Comparison of ENCODE assay signal across 8 mouse cellular contexts in the genomic region with DNA sequence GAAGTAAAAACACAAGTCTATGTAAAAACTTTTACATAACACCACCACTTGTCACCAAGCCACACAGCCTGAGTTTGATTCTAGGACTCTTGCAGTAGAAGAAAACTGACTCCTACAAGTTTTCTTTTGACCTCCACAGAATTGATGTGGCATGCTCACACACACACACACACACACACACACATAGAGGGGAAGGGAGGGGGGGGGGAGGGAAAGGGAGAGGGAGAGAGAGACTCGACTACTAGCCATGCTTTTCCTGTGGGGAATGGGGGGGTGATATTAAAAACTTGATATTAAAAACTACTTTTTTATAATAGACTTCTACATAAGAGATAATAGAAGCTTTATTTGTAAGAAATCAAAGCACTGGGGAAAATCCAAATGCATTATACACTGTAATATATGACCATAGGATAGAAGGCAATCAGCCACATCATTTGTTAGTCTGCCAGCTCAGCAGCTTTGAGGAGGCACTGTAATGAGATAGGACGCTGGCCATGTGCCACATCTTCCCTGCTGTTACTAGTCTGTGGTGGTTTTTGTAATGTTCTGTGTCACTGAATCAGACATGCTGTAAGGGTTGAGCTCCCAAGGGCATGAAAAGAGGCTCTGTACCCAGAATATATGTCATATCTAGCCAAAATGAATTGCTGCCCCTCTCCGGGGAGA.
A peak's percentile ranks its signal among the peaks of the same experiment; 100 is the strongest.
DNase-seq lines count a peak whose midpoint lies in the region; ATAC-seq lines count a peak whose summit lies in the region.

No protein-coding gene starts in this region.

- no peaks in the 10 kb centered on the region for H3K36me3 ChIP-seq in heart, embryonic 13.5 days
- H3K36me3 ChIP-seq in heart, embryonic 10.5 days, result no peaks in the 10 kb centered on the region
- no peaks in the 10 kb centered on the region for H3K36me3 ChIP-seq in midbrain, embryonic 15.5 days (replicated peaks)

- H3K27me3 ChIP-seq in heart, embryonic 13.5 days (replicated peaks), result no peaks in the 10 kb centered on the region
- no peaks in the 10 kb centered on the region for H3K27me3 ChIP-seq in heart, embryonic 10.5 days (ENCODE audit: insufficient read depth, poor library complexity, severe bottlenecking)
- no peaks in the 10 kb centered on the region for H3K27me3 ChIP-seq in midbrain, embryonic 15.5 days (replicated peaks)

- no peak overlapping the region for H3K4me2 ChIP-seq in heart, embryonic 13.5 days
- H3K4me2 ChIP-seq in midbrain, embryonic 15.5 days, result no peak overlapping the region

- H3K9ac ChIP-seq in heart, embryonic 13.5 days, result no peak overlapping the region
- H3K9ac ChIP-seq in midbrain, embryonic 15.5 days, result no peak overlapping the region

- ATAC-seq in heart, embryonic 13.5 days (ENCODE audit: extremely low read depth, insufficient number of reproducible peaks, low FRiP score, low TSS enrichment), result 0 out of 2 replicates have a peak, but pooled peaks have one; percentile 37
- ATAC-seq in midbrain, embryonic 15.5 days (replicated peaks), result peak; percentile 88

- no peak for DNase-seq in heart, embryonic 10.5 days (ENCODE audit: low spot score)
- peak; percentile 57 for DNase-seq in right cerebral cortex, postnatal 4 days
- DNase-seq in right cerebral cortex, postnatal 36 days (ENCODE audit: low spot score in 2 of 2), result no peak
- peak; percentile 32 for DNase-seq in heart, postnatal 4 days
- no peak for DNase-seq in testis, postnatal 10 days (ENCODE audit: low spot score)
- DNase-seq in urinary bladder, postnatal 25 days (ENCODE audit: low spot score), result no peak

- 33% methylated on average over 3 of the region's 3 CpGs for WGBS in heart, embryonic 13.5 days
- WGBS in heart, embryonic 10.5 days, result 54% methylated on average over 3 of the region's 3 CpGs
- 31% methylated on average over 3 of the region's 3 CpGs for WGBS in midbrain, embryonic 15.5 days

- peak overlapping the region; percentile 63 for H3K27ac ChIP-seq in heart, embryonic 13.5 days (replicated peaks)
- H3K27ac ChIP-seq in heart, embryonic 10.5 days, result no peak overlapping the region
- H3K27ac ChIP-seq in midbrain, embryonic 15.5 days, result peak overlapping the region; percentile 4; the same call in 1 of the 2 replicates

- no peaks in the 10 kb centered on the region for H3K9me3 ChIP-seq in heart, embryonic 13.5 days
- no peaks in the 10 kb centered on the region for H3K9me3 ChIP-seq in heart, embryonic 10.5 days
- no peaks in the 10 kb centered on the region for H3K9me3 ChIP-seq in midbrain, embryonic 15.5 days

- no peak overlapping the region for H3K4me3 ChIP-seq in heart, embryonic 13.5 days
- H3K4me3 ChIP-seq in heart, embryonic 10.5 days, result no peak overlapping the region
- no peak overlapping the region for H3K4me3 ChIP-seq in midbrain, embryonic 15.5 days

- peaks cover 9% of the 10 kb centered on the region for H3K4me1 ChIP-seq in heart, embryonic 13.5 days
- peaks cover 9% of the 10 kb centered on the region; the same call in 1 of the 2 replicates for H3K4me1 ChIP-seq in heart, embryonic 10.5 days
- H3K4me1 ChIP-seq in midbrain, embryonic 15.5 days, result 0 out of 2 replicates have a peak, but pooled peaks cover 6% of the 10 kb centered on the region

Comparison
In these comparisons a context has a peak if more than half of its experiments do, and no peak if none do; other contexts are left out.
1. DNase-seq: peak in right cerebral cortex, postnatal 4 days (single experiment) and heart, postnatal 4 days (single experiment); none in heart, embryonic 10.5 days (single experiment), right cerebral cortex, postnatal 36 days (0 of 2), testis, postnatal 10 days (single experiment) and urinary bladder, postnatal 25 days (single experiment).